ENCODE assay signal across 8 mouse cellular contexts in the genomic region with DNA sequence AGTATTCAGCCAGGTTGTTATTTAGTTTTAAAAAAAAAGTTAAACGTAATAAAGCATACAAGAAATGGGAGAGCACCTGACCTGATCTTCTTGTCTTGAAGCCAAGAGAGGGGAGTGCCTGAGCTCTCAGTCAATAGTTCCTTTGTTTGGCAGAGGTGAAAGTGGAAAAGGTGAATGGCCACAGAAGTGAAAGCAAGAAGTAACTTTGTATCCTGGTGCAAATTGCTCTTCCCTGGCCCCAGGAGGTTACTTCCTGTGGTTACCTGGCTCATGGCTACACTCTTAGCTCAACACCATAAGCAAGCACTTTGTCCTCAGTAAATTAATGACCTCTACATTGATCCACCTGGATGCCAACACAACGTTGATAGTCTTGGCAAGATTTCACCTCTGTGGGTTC. TPM values are rescaled to one million over a fixed set of nuclear protein-coding genes. Genes with fewer than 3 reads are reported as not detected.
DNase-seq lines count a peak whose midpoint lies in the region; ATAC-seq and TF ChIP-seq lines count a peak whose summit lies in the region.

A gene (minus strand): TSS at position 199 of the 400 bp plus-strand sequence.

- DNase-seq in frontal cortex, adult 2 months (ENCODE audit: extremely low spot score in 1 of 2, low spot score in 1 of 2) = no peak
- DNase-seq in frontal cortex, postnatal 36 days (ENCODE audit: low spot score in 2 of 2) = no peak
- peak; percentile 9 for DNase-seq in R1 (ENCODE audit: low read depth, low spot score)
- DNase-seq in liver, postnatal 0 days = no peak
- DNase-seq in testis, postnatal 14 days (ENCODE audit: low spot score) = peak; percentile 29
- no peak for DNase-seq in thymus, postnatal 14 days
- DNase-seq in layer of hippocampus, postnatal 14 days (ENCODE audit: low spot score in 2 of 2) = no peak

- no peak for TF ChIP-seq EP300 in liver, postnatal 0 days (IDR thresholded peaks at IDR 0.05; ENCODE audit: low read depth)

- H3K36me3 ChIP-seq in hindbrain, embryonic 15.5 days = no peaks in the 10 kb centered on the region
- no peaks in the 10 kb centered on the region for H3K36me3 ChIP-seq in liver, postnatal 0 days (replicated peaks; ENCODE audit: insufficient read depth, low read length)

- H3K4me1 ChIP-seq in hindbrain, embryonic 15.5 days (replicated peaks) = 0 out of 2 replicates have a peak, but pooled peaks cover 4% of the 10 kb centered on the region
- 0 out of 2 replicates have a peak, but pooled peaks cover 3% of the 10 kb centered on the region for H3K4me1 ChIP-seq in liver, postnatal 0 days (ENCODE audit: insufficient read depth)

- ATAC-seq in hindbrain, embryonic 15.5 days (ENCODE audit: low FRiP score, low read depth) = no peak
- peak; percentile 43 for ATAC-seq in liver, postnatal 0 days

- H3K9ac ChIP-seq in hindbrain, embryonic 15.5 days = peak within 1 kb of the TSS; percentile 26
- peak within 1 kb of the TSS; percentile 61 for H3K9ac ChIP-seq in liver, postnatal 0 days (replicated peaks)

- WGBS in hindbrain, embryonic 15.5 days = 61% methylated on average over 2 of the region's 2 CpGs
- WGBS in liver, postnatal 0 days (ENCODE audit: insufficient replicate concordance) = 47% methylated on average over 2 of the region's 2 CpGs

- no peaks in the 10 kb centered on the region for H3K9me3 ChIP-seq in hindbrain, embryonic 15.5 days
- H3K9me3 ChIP-seq in liver, postnatal 0 days (ENCODE audit: low read length) = no peaks in the 10 kb centered on the region

- TF ChIP-seq CTCF in liver, postnatal 0 days (IDR thresholded peaks at IDR 0.05; ENCODE audit: low read depth) = no peak

- peak within 1 kb of the TSS; percentile 40; the same call in 1 of the 2 replicates for H3K27ac ChIP-seq in hindbrain, embryonic 15.5 days (replicated peaks)
- peak within 1 kb of the TSS; percentile 87 for H3K27ac ChIP-seq in liver, postnatal 0 days (ENCODE audit: low read depth)

- no peaks in the 10 kb centered on the region for H3K27me3 ChIP-seq in hindbrain, embryonic 15.5 days
- no peaks in the 10 kb centered on the region for H3K27me3 ChIP-seq in liver, postnatal 0 days (ENCODE audit: insufficient read depth, low read length)

- peak within 1 kb of the TSS; percentile 33 for H3K4me3 ChIP-seq in hindbrain, embryonic 15.5 days
- H3K4me3 ChIP-seq in liver, postnatal 0 days (ENCODE audit: low read depth, low read length) = peak within 1 kb of the TSS; percentile 63

- H3K4me2 ChIP-seq in hindbrain, embryonic 15.5 days = peak within 1 kb of the TSS; percentile 55
- peak within 1 kb of the TSS; percentile 77 for H3K4me2 ChIP-seq in liver, postnatal 0 days (ENCODE audit: low read depth, low read length)

RNA-seq across cellular contexts. Expression of the gene that starts here (rescaled TPM):
- 8.5 and 12.3 TPM in 2 replicates for polyA plus RNA-seq in frontal cortex, adult 2 months (2012; rRNA removed)
- polyA plus RNA-seq in hindbrain, embryonic 15.5 days (2015; fragmentation: Nextera tagmentation; extraction: Ambion mirVana) = 0.74 and 1.4 TPM in 2 replicates
- 1.2 and 1.7 TPM in 2 replicates for polyA plus RNA-seq in liver, postnatal 0 days (2015; fragmentation: Nextera tagmentation; extraction: Ambion mirVana)
- 1 to 10 TPM; 6.5 to 7.7 TPM for total RNA-seq in layer of hippocampus, postnatal 14 days (2021)

Comparison
In these comparisons a context has a peak if more than half of its experiments do, and no peak if none do; other contexts are left out.
1. DNase-seq: peak in R1 (single experiment) and testis, postnatal 14 days (single experiment); none in frontal cortex, adult 2 months (0 of 2), frontal cortex, postnatal 36 days (0 of 2), liver, postnatal 0 days (single experiment), thymus, postnatal 14 days (single experiment) and layer of hippocampus, postnatal 14 days (0 of 2).